Mouse (Mus musculus) liver, adult (tissue): ENCODE data around the gene Otud5.
"Not testable (repeated sequence)": the region's sequence is repeated elsewhere in the genome, so short reads cannot be mapped to it uniquely, and the experiment has no call there.

ENCODE experiments used
- GATA4 ChIP-seq: IDR thresholded peaks from 2 replicates; pipeline ENCODE4 v1.6.1; 2014; ENCODE audit warnings: mild to moderate bottlenecking, low read length; ENCODE audit not compliant: insufficient replicate concordance

The Otud5 gene

GRCm38 (mm10) chrX:7867141-7867540, 26.0 kb downstream of the Otud5 start:
- TF ChIP-seq GATA4, result no peak

- TF ChIP-seq GATA4, result no peak
Measured at GRCm38 (mm10) chrX:7868506-7868905, 27.3 kb downstream of the Otud5 start.

GRCm38 (mm10) chrX:7869826-7870225, 28.7 kb downstream of the Otud5 start:
- no peak for TF ChIP-seq GATA4

GRCm38 (mm10) chrX:7878007-7878419, 36.8 kb downstream of the Otud5 start, which contains the start of gene Pim2:
Pim2 (plus strand) TSS chrX:7878262.
- TF ChIP-seq GATA4, result no peak

- no peak for TF ChIP-seq GATA4
Measured at GRCm38 (mm10) chrX:7878495-7878894, 37.3 kb downstream of the Otud5 start.

- TF ChIP-seq GATA4, result no peak
Measured at GRCm38 (mm10) chrX:7879819-7880218, 38.7 kb downstream of the Otud5 start.

GRCm38 (mm10) chrX:7883841-7884567, 42.8 kb downstream of the Otud5 start, which contains the start of gene Slc35a2:
Slc35a2 (plus strand) TSS chrX:7884028.
- no peak for TF ChIP-seq GATA4

GRCm38 (mm10) chrX:7898211-7898610, 57.0 kb downstream of the Otud5 start:
- TF ChIP-seq GATA4, result no peak

- no peak for TF ChIP-seq GATA4
Measured at GRCm38 (mm10) chrX:7898880-7899874, 58.0 kb downstream of the Otud5 start, which contains the start of the genes Pqbp1 and Timm17b. Pqbp1 (minus strand) TSS chrX:7899269. Timm17b (plus strand) TSS chrX:7899357.

- TF ChIP-seq GATA4, result no peak
Measured at GRCm38 (mm10) chrX:7904441-7904840, 63.3 kb downstream of the Otud5 start.

- no peak for TF ChIP-seq GATA4
Measured at GRCm38 (mm10) chrX:7907735-7908134, 66.6 kb downstream of the Otud5 start, which contains the start of gene Gm10491. Gm10491 (minus strand) TSS chrX:7907835.

GRCm38 (mm10) chrX:7909242-7909641, 68.1 kb downstream of the Otud5 start, which contains the start of gene Gm10490:
Gm10490 (plus strand) TSS chrX:7909542.
- TF ChIP-seq GATA4, result not testable (repeated sequence)

GRCm38 (mm10) chrX:7910473-7910872, 69.3 kb downstream of the Otud5 start:
- TF ChIP-seq GATA4, result no peak

- TF ChIP-seq GATA4, result no peak
Measured at GRCm38 (mm10) chrX:7919601-7920383, 78.6 kb downstream of the Otud5 start, which contains the start of gene Pcsk1n. Pcsk1n (plus strand) TSS chrX:7919822.
